Mouse (Mus musculus): Measurements from ENCODE around the gene Zfand2a. TPM values are rescaled to one million over a fixed set of nuclear protein-coding genes. Genes with fewer than 3 reads are reported as not detected.

The Zfand2a gene
- polyA plus RNA-seq, 1 experiment from 2014 or later, result 5.7 TPM

DNA sequence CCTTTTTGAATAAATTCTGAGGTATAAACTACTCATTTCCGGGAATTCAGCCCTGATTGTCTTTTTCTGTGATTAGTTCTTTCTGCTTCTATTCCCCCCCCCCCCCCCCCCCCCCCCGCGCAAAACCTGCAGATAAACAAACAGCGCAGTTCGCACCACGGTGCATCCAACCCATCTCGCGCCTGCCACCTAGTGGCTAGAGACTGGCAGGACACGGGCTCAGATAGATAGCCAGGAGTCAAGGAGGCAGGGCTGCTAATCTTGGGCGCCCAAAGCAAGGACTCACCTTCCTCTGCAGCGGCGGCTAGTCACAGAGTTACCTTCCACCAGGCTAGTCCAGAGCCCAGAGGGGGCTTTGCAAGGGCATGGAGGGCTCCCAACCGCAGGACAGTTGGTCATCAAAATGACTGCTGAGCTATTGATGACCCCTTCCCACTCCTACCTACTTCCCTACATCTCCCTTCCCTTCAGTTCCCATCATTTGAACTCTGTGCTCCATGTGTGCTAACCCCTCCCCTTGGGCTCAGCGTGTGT, 20.8 kb upstream of the Zfand2a start:
- DNase-seq (ENCODE audit: low spot score) (peak; percentile 45), ATAC-seq (replicated peaks; ENCODE audit: low FRiP score) (peak; percentile 63; the same call in 1 of the 2 replicates)
- Histone ChIP-seq H3K36me3 (ENCODE audit: control insufficient read depth, insufficient read depth, low read length) (no peaks in the 10 kb centered on the region), H3K4me2 (no peak overlapping the region), H3K4me3 (ENCODE audit: low read depth, low read length) (no peak overlapping the region), H3K9me3 (ENCODE audit: control insufficient read depth, low read length) (no peaks in the 10 kb centered on the region), H3K4me1 (replicated peaks; ENCODE audit: control insufficient read depth, insufficient read depth, low read length) (no peaks in the 10 kb centered on the region), H3K27me3 (replicated peaks; ENCODE audit: control insufficient read depth, insufficient read depth, low read length) (peaks cover 14% of the 10 kb centered on the region), H3K27ac (ENCODE audit: low read depth, low read length) (no peak overlapping the region), H3K9ac (ENCODE audit: low read depth, low read length) (no peak overlapping the region)
- 4% methylated on average over 12 of the region's 14 CpGs for WGBS

DNA sequence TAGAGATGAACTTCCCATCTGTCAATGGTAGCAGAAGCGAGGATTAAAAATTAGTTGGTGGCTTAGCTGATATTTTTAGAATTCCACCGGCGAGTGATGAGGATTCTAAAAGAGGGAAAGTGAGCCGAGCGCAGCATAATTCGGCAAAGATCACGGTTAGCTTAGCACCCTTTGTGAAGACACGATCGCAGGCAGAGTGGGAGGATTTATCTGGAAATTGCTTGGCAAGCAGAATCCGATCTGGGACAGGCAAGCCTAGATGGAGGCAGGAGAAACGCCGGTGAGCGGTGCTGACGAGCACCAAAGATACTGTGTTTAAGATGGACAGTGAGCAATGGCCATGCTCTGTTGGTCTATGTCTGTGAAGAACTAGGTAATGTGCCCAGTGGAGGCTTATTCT, 17.9 kb upstream of the Zfand2a start:
- H3K4me1 ChIP-seq (replicated peaks; ENCODE audit: control insufficient read depth, insufficient read depth, low read length), result no peaks in the 10 kb centered on the region
- H3K4me2 ChIP-seq, result no peak overlapping the region
- WGBS, result 80% methylated on average over 14 of the region's 14 CpGs
- no peak overlapping the region for H3K9ac ChIP-seq (ENCODE audit: low read depth, low read length)
- no peak overlapping the region for H3K27ac ChIP-seq (ENCODE audit: low read depth, low read length)
- H3K9me3 ChIP-seq (ENCODE audit: control insufficient read depth, low read length), result no peaks in the 10 kb centered on the region
- DNase-seq (ENCODE audit: low spot score), result no peak
- ATAC-seq (replicated peaks; ENCODE audit: low FRiP score), result no peak
- no peaks in the 10 kb centered on the region for H3K36me3 ChIP-seq (ENCODE audit: control insufficient read depth, insufficient read depth, low read length)
- no peak overlapping the region for H3K4me3 ChIP-seq (ENCODE audit: low read depth, low read length)
- peaks cover 8% of the 10 kb centered on the region for H3K27me3 ChIP-seq (replicated peaks; ENCODE audit: control insufficient read depth, insufficient read depth, low read length)

DNA sequence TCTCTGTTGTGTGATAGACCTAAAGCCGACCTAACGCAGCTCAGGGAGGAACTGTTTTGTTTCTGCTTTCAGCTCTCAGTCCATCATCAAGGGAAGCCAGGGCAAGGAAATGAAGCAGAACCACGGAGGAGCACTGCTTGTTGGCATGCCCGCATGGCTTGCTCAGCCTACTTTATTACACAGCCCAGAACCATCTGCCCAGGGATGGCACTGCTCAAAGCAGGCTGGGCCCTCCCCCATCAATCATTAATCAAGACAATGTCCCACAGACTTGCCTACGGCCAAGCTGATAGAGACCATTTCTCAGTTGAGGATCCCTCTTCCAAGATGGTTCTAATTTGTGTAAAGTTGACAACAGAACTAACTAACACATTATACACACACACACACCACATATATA, 14.4 kb upstream of the Zfand2a start:
- no peak for DNase-seq (ENCODE audit: low spot score)
- Histone ChIP-seq H3K4me1 (replicated peaks; ENCODE audit: control insufficient read depth, insufficient read depth, low read length) (no peaks in the 10 kb centered on the region), H3K36me3 (ENCODE audit: control insufficient read depth, insufficient read depth, low read length) (no peaks in the 10 kb centered on the region), H3K9ac (ENCODE audit: low read depth, low read length) (no peak overlapping the region), H3K4me3 (ENCODE audit: low read depth, low read length) (no peak overlapping the region), H3K4me2 (no peak overlapping the region), H3K27ac (ENCODE audit: low read depth, low read length) (no peak overlapping the region), H3K27me3 (replicated peaks; ENCODE audit: control insufficient read depth, insufficient read depth, low read length) (peaks cover 16% of the 10 kb centered on the region), H3K9me3 (ENCODE audit: control insufficient read depth, low read length) (no peaks in the 10 kb centered on the region)
- no peak for ATAC-seq (replicated peaks; ENCODE audit: low FRiP score)
- WGBS, result 41% methylated on average over 5 of the region's 5 CpGs

- Histone ChIP-seq H3K4me3 (ENCODE audit: low read depth, low read length) (no peak overlapping the region), H3K36me3 (ENCODE audit: control insufficient read depth, insufficient read depth, low read length) (no peaks in the 10 kb centered on the region), H3K27ac (ENCODE audit: low read depth, low read length) (no peak overlapping the region), H3K27me3 (replicated peaks; ENCODE audit: control insufficient read depth, insufficient read depth, low read length) (peaks cover 12% of the 10 kb centered on the region), H3K9me3 (ENCODE audit: control insufficient read depth, low read length) (no peaks in the 10 kb centered on the region), H3K9ac (ENCODE audit: low read depth, low read length) (no peak overlapping the region), H3K4me1 (replicated peaks; ENCODE audit: control insufficient read depth, insufficient read depth, low read length) (no peaks in the 10 kb centered on the region), H3K4me2 (no peak overlapping the region)
- WGBS, result 43% methylated on average over 5 of the region's 5 CpGs
- no peak for DNase-seq (ENCODE audit: low spot score)
- ATAC-seq (replicated peaks; ENCODE audit: low FRiP score), result no peak
Observed at GRCm38 (mm10) chr5:139496939-139497338, 12.6 kb upstream of the Zfand2a start.

- no peak for DNase-seq (ENCODE audit: low spot score)
- no peak for ATAC-seq (replicated peaks; ENCODE audit: low FRiP score)
Observed at GRCm38 (mm10) chr5:139495019-139495669, 10.8 kb upstream of the Zfand2a start.

GRCm38 (mm10) chr5:139493690-139494089, 9.3 kb upstream of the Zfand2a start:
- H3K36me3 ChIP-seq (ENCODE audit: control insufficient read depth, insufficient read depth, low read length), result no peaks in the 10 kb centered on the region
- ATAC-seq (replicated peaks; ENCODE audit: low FRiP score), result no peak
- peaks cover 14% of the 10 kb centered on the region for H3K27me3 ChIP-seq (replicated peaks; ENCODE audit: control insufficient read depth, insufficient read depth, low read length)

More at GRCm38 (mm10) chr5:139495019-139495669, 10.8 kb upstream of the Zfand2a start:
- Histone ChIP-seq H3K9ac (ENCODE audit: low read depth, low read length) (no peak overlapping the region), H3K4me1 (replicated peaks; ENCODE audit: control insufficient read depth, insufficient read depth, low read length) (no peaks in the 10 kb centered on the region), H3K9me3 (ENCODE audit: control insufficient read depth, low read length) (no peaks in the 10 kb centered on the region), H3K4me3 (ENCODE audit: low read depth, low read length) (no peak overlapping the region), H3K36me3 (ENCODE audit: control insufficient read depth, insufficient read depth, low read length) (no peaks in the 10 kb centered on the region), H3K27me3 (replicated peaks; ENCODE audit: control insufficient read depth, insufficient read depth, low read length) (peaks cover 13% of the 10 kb centered on the region), H3K4me2 (no peak overlapping the region), H3K27ac (ENCODE audit: low read depth, low read length) (no peak overlapping the region)
- 39% methylated on average over 21 of the region's 22 CpGs for WGBS

DNA sequence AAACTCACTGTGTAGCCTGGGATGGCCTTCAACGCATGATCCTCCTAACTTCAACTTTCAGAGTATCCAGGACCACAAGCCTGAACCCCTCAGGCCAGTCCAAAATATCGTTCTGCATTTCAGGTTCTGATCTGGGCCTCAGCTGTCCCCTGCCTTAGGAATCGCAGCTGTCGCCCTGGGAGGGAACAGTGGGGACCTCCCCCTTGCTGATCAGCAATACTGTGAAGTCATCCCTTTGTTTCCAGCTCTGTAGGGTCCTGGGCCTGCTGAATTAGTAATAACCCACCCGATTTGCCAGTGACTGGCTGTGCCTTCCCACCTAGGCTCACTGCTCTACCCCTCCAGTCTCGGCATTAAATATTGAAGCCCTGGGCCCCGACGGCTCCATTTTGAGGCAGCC, 7.0 kb upstream of the Zfand2a start:
- Histone ChIP-seq H3K9ac (ENCODE audit: low read depth, low read length) (no peak overlapping the region), H3K27ac (ENCODE audit: low read depth, low read length) (no peak overlapping the region), H3K4me2 (no peak overlapping the region), H3K27me3 (replicated peaks; ENCODE audit: control insufficient read depth, insufficient read depth, low read length) (peaks cover 14% of the 10 kb centered on the region), H3K4me1 (replicated peaks; ENCODE audit: control insufficient read depth, insufficient read depth, low read length) (no peaks in the 10 kb centered on the region), H3K36me3 (ENCODE audit: control insufficient read depth, insufficient read depth, low read length) (no peaks in the 10 kb centered on the region), H3K9me3 (ENCODE audit: control insufficient read depth, low read length) (no peaks in the 10 kb centered on the region), H3K4me3 (ENCODE audit: low read depth, low read length) (no peak overlapping the region)
- WGBS, result 58% methylated on average over 8 of the region's 8 CpGs
- ATAC-seq (replicated peaks; ENCODE audit: low FRiP score) (no peak), DNase-seq (ENCODE audit: low spot score) (no peak)

More at GRCm38 (mm10) chr5:139493690-139494089, 9.3 kb upstream of the Zfand2a start:
- Histone ChIP-seq H3K4me2 (no peak overlapping the region), H3K4me1 (replicated peaks; ENCODE audit: control insufficient read depth, insufficient read depth, low read length) (no peaks in the 10 kb centered on the region), H3K4me3 (ENCODE audit: low read depth, low read length) (no peak overlapping the region), H3K9me3 (ENCODE audit: control insufficient read depth, low read length) (no peaks in the 10 kb centered on the region), H3K9ac (ENCODE audit: low read depth, low read length) (no peak overlapping the region), H3K27ac (ENCODE audit: low read depth, low read length) (no peak overlapping the region)
- no peak for DNase-seq (ENCODE audit: low spot score)
- WGBS, result 51% methylated on average over 5 of the region's 5 CpGs

DNA sequence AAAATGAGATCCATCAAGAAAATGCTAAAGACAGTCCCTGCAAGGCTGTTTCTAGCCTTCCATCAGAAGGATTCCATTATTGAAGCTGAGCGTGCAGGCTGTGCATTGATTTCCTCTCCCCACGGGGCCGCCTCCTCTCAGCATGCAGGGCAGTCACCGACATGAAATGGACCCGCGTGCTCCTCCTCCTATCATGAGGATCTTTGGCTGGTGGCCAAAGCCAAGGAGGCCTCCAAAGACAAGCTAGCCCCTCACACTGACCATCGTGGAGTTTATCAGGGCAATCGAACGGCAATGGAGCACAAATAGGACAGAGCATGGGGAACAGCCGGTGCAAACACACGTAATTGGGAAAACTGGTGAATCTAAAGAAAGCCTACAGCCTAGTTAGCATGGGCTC, 5.8 kb upstream of the Zfand2a start:
- no peak for DNase-seq (ENCODE audit: low spot score)
- 79% methylated on average over 11 of the region's 11 CpGs for WGBS

More for the DNA sequence above, 5.8 kb upstream of the Zfand2a start:
- H3K4me2 ChIP-seq, result no peak overlapping the region
- H3K27ac ChIP-seq (ENCODE audit: low read depth, low read length), result no peak overlapping the region
- no peak overlapping the region for H3K9ac ChIP-seq (ENCODE audit: low read depth, low read length)
- H3K4me1 ChIP-seq (replicated peaks; ENCODE audit: control insufficient read depth, insufficient read depth, low read length), result no peaks in the 10 kb centered on the region
- no peaks in the 10 kb centered on the region for H3K9me3 ChIP-seq (ENCODE audit: control insufficient read depth, low read length)
- no peak for ATAC-seq (replicated peaks; ENCODE audit: low FRiP score)
- no peaks in the 10 kb centered on the region for H3K36me3 ChIP-seq (ENCODE audit: control insufficient read depth, insufficient read depth, low read length)
- H3K4me3 ChIP-seq (ENCODE audit: low read depth, low read length), result no peak overlapping the region
- peaks cover 7% of the 10 kb centered on the region for H3K27me3 ChIP-seq (replicated peaks; ENCODE audit: control insufficient read depth, insufficient read depth, low read length)
